Mouse (Mus musculus) erythroid progenitor cell, adult 5-6 weeks (primary cell): Measurements from ENCODE around the gene Mylk2. TPM values are rescaled to one million over a fixed set of nuclear protein-coding genes. Genes with fewer than 3 reads are reported as not detected.

Source experiments
- ATAC-seq: replicated peaks from 2 replicates; pipeline ENCODE4 v1.8.0; 2016; ENCODE audit warnings: moderate number of reproducible peaks, mild to moderate bottlenecking, moderate TSS enrichment, inconsistent platforms; ENCODE audit not compliant: poor library complexity, low FRiP score, severe bottlenecking
- total RNA-seq, 2 experiments: library from RNA; stranded (forward) in 1 of 2; stranded (reverse) in 1 of 2; fragments of 150-400 nt in 1 of 2; fragments of 186-747, 209-891 nt in 1 of 2; gene quantifications; 2 replicates each; pipeline versions ENCODE4 v1.2.3 to v1.2.4; 2015 to 2017; ENCODE audit warnings: low replicate concordance in 2 of 2

Mylk2 gene
- not detected in 2 replicates for total RNA-seq (2015; ENCODE audit: low replicate concordance)
- not detected in 2 replicates for total RNA-seq (2017; ENCODE audit: low replicate concordance)

DNA sequence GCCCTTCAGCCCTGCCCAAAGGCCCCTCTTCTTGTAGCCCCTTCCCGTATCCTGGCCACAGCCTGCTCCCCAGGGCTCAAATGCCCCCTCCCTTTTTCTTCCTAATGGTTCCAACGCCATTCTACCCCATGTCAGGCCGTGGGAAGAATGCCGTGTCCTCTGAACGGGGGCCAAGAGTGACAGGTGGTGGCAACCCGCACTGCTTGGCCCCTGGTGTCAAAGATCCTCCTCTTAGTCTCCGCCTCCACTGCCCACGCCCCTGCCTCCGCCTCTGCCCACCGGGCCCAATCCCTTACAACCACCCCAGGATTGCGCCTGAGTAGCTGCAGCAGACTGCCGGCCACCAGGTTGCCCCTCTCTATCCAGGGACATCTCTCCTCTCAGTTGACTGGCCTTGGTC, at the start of gene Mylk2:
TSS of gene Mylk2 (plus strand) at position 322 of the 400 bp plus-strand sequence.
- ATAC-seq, result no peak

DNA sequence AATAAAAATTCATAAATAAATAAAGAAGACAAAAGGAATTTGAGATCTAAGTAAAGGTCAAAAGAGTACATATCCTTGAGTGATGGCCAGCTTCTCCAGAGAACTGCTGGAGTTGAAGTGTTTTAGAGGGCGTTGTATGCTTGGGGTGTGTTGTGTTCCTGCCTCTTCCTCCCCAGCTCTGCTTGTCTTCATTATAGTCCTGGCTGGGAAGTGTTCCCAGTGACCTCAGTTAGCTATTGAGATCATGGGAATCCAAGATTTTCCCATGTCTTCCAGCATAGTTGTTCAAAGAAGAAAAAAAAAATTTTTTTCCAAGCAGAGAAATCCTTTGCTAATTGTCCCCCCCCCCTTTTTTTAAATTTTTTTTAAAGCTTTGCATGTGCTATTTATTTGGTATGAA, 49.3 kb upstream of the Mylk2 start:
- ATAC-seq, result no peak

DNA sequence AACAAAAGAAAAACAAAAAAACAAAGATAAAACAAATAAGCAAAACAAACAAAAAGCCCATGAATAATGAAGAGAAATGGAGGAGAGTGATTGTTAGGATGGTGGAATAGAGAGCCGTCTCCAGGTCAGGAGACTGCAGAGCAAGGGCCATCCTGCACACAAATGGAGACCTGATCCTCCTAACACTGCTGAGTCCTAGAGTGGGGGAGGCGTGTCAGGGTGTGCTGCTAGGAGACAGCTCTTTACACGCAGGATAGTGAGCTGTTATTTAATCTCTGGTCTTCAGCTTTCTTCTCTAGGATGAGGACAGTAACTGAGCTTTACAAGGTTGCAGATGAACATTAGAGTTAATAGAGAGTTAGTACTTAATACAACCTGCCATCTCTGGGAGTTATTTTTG, 48.5 kb upstream of the Mylk2 start:
- no peak for ATAC-seq

DNA sequence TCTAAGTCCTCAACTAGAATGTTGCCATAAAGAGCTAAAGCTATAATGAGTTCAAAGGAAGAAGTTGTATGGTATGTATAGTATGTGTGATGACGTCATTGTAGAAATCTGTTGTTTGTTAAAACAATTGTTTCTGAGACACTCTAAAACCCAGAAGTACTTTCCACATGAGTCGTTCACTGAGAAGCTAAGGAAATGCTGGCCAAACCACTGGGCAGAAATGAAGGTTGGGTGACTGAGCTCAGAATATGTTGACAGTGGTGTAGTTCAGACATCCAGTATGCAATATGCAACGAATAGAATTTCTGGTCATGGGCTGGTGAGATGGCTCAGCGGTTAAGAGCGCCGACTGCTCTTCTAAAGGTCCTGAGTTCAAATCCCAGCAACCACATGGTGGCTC, 47.8 kb upstream of the Mylk2 start:
- ATAC-seq, result no peak

DNA sequence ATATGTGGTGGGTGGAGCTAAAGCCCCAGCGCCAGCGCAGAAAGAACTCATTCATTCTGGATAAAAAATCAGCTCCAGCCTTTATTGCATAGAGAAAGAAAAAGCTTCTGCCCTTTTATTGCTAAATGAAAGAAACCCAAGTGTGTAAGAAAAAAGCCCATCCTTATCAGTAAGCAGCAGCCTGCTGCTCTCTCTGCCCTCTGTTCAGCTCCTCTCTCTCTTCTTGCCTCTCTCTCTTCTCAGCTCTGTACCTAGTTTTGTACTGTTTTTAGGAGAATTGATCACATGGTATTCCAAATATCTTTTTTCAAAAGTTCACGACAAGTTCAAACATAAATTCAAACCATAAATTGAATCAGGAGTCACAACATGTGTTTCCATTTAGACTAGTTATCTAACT, 32.9 kb upstream of the Mylk2 start:
- ATAC-seq, result no peak

DNA sequence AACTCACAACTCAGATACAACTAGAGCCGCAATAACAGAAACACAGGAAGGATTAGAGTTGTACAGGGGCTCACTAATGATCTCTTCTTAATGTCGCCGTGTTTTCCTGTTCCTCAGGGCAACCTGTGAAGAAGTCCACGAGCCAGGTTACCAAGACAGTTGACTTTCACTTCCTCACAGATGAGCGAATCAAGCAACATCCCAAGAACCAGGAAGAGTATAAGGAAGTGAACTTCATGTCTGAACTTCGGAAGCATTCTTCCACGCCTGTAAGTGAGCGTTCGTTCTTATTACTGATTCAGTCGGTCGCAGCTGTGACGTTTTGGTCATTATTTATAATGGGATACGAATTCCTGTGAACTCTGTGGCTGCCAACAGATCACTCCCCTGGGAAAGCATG, 30.3 kb upstream of the Mylk2 start:
- no peak for ATAC-seq

DNA sequence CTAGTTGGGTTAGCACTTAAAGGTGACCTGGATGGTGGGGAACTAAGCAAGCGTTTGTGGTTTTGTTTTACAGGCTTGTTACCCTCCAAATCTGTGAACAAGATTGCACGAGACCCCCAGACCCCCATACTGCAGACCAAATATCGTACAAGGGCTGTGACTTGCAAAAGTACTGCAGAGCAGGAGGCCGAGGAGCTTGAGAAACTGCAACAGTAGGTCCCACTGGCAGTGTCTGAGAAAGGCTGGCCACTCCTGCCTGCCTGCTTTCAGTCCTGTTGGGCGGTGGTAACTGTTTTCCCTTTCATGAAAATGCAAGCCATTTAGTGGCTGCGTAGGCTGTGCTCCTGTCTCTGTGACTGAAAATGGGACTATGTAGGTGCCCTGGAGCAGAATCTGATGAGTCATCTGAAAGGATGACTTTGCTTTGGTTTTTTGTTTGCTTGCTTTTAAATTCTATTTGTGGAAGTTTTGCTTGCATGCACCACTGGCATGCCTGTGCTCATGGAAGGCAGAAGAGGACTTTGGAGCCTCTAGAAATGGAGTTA, 27.0 kb upstream of the Mylk2 start:
- no peak for ATAC-seq

DNA sequence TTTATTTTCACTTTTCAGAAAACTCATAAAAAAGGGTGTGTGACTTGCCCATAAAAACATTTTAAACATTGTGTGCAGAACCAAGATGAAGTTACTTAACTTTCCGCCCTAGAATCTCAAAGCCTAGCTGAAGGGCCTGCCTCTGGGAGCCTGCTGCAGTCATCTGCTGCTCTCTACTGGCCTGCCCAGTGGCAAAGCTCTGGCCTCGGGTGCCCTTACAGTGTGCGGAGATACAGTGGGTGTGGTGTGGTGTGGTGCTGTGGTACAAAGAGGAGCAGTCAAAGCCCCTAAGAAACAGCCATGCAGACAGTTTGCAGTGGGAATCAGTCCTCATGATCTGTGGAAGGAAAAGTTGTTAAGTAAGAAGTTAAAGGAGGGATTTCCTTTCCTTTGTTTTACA, 23.9 kb upstream of the Mylk2 start:
- no peak for ATAC-seq

DNA sequence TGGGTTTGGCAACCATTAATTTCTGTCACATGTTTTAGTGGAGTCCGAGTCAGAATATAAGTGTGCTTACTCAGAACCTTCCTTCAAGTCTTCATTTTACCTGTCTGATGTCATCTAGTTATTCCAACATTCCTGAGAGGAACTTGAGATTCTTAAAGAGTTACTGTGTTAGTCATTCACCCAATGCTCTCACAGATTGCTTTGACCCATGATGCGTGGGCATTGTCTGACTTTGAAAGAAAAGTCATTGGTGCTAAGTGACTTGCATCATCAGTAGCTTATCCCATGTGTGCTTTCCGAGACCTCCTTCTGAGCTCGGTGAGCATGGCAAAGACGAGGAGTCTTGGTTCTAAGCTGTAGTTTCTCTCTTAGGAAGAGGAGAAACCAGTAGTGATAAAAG, 22.4 kb upstream of the Mylk2 start:
- ATAC-seq, result no peak

DNA sequence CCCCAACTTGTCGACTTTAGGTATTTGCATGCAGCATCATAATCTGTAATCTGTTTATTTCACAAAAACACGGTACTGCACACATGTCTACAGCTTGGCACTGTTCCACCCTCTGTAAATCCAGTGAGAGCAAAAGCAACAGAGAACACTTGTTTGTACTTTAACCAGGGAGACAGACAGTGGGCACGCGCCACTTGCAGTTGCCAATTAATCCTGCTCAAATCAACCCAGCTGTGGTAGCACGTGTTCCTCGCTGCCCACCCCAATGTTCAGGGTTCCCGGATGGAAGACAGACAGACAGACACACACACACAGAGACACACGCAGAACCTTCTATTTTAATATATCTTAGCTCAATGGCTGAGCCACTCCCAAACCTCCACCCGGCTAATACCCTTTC, 15.3 kb upstream of the Mylk2 start:
- ATAC-seq, result no peak

DNA sequence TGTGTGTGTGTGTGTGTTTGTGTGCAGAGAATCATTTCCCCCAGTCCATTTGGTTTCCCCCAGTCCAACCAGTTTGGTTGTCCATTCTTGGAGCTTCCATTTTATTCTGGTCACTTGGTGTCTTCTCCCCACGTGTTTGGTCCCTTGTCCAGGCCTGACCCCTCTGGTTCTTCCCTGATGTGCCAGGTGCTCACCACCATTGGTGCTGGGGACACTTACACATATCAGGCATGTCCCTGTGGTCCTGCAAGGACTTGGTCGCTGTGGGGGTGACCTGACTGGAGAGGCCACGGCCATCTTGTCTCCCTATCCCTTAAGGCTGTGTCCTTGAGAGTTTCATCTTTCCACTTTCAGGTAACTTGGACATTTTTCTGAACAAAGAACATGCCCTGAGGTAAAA, 14.2 kb upstream of the Mylk2 start:
- no peak for ATAC-seq

DNA sequence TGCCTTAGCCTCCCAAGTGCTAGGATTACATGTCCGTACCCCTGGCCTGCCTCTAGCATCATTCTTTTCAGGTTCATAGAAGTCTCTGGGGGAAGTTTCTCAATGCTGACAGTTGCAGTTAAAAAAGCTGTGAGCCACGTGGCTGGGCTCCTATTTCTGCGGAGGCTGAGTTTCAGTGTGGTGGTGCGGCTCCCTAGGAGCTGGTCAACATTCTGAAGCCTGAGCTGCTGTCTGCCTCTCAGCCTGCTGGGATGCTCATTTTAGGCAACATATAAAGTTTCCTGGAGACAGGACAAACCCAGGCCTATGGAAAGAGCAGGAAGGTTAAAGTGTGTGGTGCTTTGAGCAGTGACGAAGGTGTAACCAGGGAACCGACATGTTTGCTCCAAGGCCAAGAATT, 12.1 kb upstream of the Mylk2 start:
- no peak for ATAC-seq

DNA sequence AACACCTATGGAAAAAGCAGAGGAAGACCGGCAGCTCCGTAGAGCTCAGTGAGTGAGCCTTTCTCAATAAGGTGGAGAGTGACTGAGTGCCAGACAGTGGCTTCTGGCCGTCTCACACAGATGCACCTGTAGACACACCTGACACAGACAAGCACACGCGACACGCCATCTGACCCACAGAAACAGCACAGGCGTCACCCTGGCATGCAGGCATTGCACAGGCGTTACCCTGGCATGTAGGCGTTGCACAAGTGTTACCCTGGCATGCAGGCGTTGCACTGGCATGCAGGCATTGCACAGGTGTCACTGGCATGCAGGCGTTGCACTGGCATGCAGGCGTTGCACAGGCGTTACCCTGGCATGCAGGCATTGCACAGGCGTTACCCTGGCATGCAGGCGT, 9.9 kb upstream of the Mylk2 start:
- no peak for ATAC-seq

DNA sequence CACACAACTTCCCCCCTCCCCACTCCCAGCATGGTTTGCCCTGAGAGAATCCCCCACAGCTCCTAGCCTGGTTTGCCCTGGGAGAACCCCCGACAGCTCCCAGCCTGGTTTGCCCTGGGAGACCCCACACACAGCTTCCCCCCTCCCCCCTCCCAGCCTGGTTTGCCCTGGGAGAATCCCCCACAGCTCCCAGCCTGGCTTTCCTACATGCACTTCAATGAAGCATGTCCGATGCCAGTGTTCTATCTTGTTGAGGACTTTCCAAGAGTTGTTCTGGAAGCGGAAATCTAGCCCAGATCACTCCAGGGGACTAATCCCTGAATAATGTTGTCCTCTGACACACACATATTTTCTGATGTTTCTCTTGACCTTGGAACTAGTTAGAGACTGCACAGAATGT, 8.5 kb upstream of the Mylk2 start:
- no peak for ATAC-seq

DNA sequence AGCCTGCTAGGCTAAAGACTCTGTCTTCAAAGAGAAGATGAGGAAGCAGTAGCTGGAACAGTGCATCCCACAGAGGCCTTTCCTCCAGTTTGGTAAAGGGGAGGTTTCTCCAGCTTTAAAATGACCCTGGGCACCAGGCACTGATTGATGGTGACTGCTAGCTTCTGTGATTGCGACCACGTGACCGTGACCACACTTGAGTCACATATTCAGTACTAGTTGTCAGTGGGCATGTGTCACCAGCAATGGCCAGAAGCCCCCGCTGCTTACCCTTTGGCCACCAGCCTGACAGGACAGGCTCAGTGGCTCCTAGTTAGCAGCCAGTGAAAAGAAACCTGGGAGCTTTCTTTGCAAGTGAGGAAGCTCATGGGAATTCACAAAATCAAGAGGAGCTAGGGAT, 7.6 kb upstream of the Mylk2 start:
- ATAC-seq, result no peak

DNA sequence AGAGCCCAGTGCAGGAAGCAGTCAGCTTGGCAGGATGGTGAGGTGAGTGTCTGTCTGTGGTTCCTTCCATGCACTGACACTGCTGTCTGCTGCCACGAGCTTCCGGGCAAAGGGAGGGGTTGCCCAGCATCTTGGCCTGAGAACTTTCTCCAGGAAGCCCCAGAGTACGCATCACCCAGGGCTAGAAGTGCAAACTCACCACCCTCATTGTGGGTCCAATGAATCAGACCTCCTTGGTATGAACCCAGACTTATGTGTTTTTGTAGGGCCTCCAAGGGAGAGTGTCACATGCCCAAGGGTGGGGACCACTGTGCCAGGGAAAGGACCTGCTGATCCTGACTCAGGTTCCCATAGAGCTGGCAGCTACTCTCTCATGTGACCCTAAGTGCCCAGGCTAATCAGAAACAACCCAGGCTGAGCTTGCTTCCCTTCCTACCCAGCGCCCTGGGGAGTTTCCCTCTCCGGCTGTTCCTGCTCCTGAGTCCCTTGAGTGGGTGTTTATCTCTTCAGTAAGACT, 7.0 kb upstream of the Mylk2 start:
- ATAC-seq, result no peak

DNA sequence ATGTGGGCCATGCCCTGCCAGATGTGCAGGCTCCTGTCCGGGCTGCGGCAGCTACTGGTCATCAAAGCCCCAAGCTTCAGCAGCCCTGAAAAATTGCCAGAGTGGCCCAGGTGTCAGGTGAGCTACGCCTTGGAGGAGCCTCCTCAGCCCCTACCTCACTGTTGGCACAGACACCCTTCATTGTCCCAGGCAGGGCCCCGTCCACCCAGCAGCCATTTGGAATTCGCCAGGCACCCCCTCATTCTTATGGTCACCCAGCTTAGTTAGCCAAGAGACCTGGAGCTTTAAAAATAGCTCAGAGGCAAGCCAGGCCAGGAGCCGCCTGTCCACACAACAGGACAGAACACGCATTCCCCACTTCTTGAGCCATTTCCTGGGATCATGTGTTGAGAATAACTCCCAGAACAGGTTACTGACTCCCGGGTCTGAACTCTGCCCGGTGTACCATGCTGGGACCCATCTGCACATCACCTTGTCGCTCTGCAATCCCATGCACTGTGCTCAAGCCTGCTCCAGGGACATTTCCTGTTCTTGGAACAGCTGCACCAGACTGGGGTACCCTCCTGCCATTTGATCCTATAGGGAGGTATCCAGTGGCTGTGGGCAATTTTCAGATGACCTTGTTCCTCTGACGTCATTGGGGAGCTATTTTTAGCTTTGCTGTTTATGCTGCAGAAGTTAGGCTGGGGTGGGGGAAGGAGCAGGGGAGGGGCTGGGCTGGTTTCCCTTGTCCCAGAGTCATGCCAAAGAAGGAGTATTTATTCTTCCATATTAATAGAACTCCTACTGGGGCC, 5.9 kb upstream of the Mylk2 start:
- ATAC-seq, result no peak

DNA sequence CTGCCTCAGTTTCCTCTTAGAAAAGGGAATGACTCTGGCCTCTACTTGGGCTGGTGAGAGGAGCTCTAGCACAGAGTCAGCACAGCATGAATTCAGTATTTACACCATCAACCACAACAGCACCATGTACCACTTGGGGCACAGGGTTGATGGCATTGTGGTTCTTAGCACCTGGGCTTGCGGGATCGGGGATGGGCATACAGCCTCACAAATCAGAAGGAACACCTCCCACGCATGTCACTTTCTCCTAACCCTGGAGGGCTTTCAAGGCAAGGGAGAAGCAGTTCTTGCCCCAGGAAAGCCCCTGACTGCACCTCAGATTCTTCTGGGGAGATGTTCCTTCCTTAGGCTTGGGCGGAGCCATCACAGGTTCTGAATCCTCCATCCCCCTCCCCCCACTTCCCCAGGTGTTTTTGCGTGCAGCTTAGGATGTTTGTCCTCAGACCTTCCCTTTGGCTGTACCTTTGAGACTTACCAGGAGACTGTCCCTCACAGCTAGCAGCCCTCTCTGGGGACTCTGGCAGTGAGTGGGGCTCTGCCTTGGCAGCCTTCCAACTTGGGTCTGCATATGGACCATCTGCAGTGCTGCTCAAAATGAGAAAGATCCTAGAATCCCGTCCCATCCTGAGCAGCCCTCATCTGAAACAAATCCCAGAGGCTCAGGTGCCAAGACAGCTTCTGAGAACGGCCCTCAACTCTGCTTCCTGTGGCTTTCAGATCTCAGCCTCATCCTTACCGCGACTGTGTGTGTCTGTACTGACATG, 4.7 kb upstream of the Mylk2 start:
- ATAC-seq, result no peak

DNA sequence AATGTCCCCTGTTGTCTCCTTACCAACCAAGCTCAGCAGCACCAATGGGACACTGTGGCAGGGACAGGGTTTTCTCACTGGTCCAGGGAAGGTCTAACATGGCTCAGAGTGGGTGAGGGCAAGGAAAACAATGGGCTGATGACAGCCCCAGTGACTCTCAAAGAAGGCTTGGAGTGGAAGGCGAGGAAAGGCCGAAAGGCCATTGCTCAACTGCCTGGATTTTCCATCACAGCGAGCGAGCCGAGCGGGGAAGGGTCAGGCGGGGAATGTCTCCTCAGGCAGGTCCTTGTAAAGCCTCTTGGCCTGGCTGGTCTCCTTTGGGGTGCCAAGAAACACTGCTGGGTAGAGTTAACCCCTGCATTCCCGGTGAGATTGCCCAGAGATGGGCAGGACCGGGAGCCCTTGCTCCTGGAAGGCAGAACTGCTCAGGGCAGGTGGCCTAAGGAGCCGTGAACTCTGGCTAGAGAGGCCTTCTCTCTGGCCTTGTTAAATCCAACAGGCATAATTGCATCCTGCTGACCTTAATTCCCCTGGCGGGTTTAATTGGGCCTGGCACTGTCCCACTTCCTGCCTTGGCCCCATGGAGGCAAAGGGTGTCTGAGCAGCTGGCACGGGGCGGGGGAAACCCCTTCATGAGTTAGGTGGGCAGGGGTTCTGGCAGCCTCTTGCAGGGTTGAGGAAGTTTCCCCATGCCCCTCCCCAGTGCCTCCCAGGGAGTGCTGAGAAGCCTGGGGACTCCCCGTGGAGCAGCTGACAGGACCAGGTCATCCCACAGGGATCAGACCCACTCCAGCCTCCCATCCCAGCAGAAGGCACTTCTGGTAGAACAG, 3.8 kb upstream of the Mylk2 start:
- no peak for ATAC-seq

DNA sequence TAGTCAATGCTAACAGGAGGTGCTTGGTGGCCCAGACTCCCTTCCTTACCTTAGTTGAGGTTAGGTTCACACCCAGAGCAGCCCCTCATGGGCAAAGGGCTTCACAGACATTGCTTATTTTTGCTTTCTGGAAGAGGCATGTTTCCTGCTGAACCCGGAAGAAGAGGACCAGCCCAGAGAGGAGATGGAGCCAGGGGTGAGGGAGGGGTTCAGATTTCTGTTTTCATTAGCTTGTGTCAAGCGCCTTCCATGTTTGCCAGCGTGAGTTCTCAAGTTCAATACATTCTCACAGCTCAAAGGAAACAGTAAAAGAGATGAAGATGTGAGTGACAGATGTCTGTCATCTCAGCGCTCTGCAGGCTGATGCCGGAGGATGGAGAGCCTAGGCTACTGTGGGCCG, 1.3 kb upstream of the Mylk2 start:
- no peak for ATAC-seq
